Mouse (Mus musculus) cerebellum, postnatal 10 days (tissue): ENCODE results near the gene Trim28.
A peak's percentile ranks its signal among the peaks of the same experiment; 100 is the strongest.

Source experiments
- DNase-seq, 2 experiments: peaks; one replicate each; pipeline ENCODE4 v3.0.0; 2021; ENCODE audit warnings: mixed read lengths in 2 of 2

Trim28 gene

GRCm38 (mm10) chr7:12998851-12999250 is at the start of gene Trim28:
Gene Trim28 (plus strand): TSS chr7:12999114.
- no peak for DNase-seq

- DNase-seq = no peak
Measured at GRCm38 (mm10) chr7:12949872-12950229, 49.1 kb upstream of the Trim28 start.

- DNase-seq = peak; percentile 30 to 45
Measured at GRCm38 (mm10) chr7:12954896-12955295, 44.0 kb upstream of the Trim28 start.

- DNase-seq = no peak
Measured at GRCm38 (mm10) chr7:12957511-12957910, 41.4 kb upstream of the Trim28 start.

GRCm38 (mm10) chr7:12958948-12959347 is 40.0 kb upstream of the Trim28 start:
- DNase-seq = no peak

- DNase-seq = no peak
Measured at GRCm38 (mm10) chr7:12959718-12960117, 39.2 kb upstream of the Trim28 start.

- DNase-seq = peak; percentile 61 to 62
Measured at GRCm38 (mm10) chr7:12961511-12962141, 37.3 kb upstream of the Trim28 start.

GRCm38 (mm10) chr7:12965678-12966091 is 33.2 kb upstream of the Trim28 start, which contains the start of gene Zfp324:
Gene Zfp324 (plus strand): TSS chr7:12965838.
- DNase-seq = peak; percentile 90 to 95

GRCm38 (mm10) chr7:12966104-12966845 is 32.6 kb upstream of the Trim28 start:
- peak; percentile 95 to 97 for DNase-seq

- no peak for DNase-seq
Measured at GRCm38 (mm10) chr7:12970906-12971305, 28.0 kb upstream of the Trim28 start.

GRCm38 (mm10) chr7:12977682-12978389 is 21.1 kb upstream of the Trim28 start, which contains the start of gene Zfp446:
Gene Zfp446 (plus strand): TSS chr7:12977848.
- DNase-seq = peak; percentile 100

GRCm38 (mm10) chr7:12978931-12979722 is 19.8 kb upstream of the Trim28 start:
- DNase-seq = peak in 1 of 2 experiments; percentile 21

GRCm38 (mm10) chr7:12979776-12980175 is 19.1 kb upstream of the Trim28 start:
- no peak for DNase-seq

GRCm38 (mm10) chr7:12980291-12980690 is 18.6 kb upstream of the Trim28 start:
- no peak for DNase-seq

- DNase-seq = no peak
Measured at GRCm38 (mm10) chr7:12985724-12986123, 13.2 kb upstream of the Trim28 start.

GRCm38 (mm10) chr7:12986906-12987305 is 12.0 kb upstream of the Trim28 start:
- DNase-seq = no peak

GRCm38 (mm10) chr7:12987409-12988189 is 11.3 kb upstream of the Trim28 start:
- DNase-seq = no peak

- peak; percentile 25 to 41 for DNase-seq
Measured at GRCm38 (mm10) chr7:12992222-12992621, 6.7 kb upstream of the Trim28 start.

- no peak for DNase-seq
Measured at GRCm38 (mm10) chr7:12993148-12993547, 5.8 kb upstream of the Trim28 start.

- no peak for DNase-seq
Measured at GRCm38 (mm10) chr7:12995862-12996261, 3.1 kb upstream of the Trim28 start.

GRCm38 (mm10) chr7:12997230-12997629 is 1.7 kb upstream of the Trim28 start:
- no peak for DNase-seq

GRCm38 (mm10) chr7:12998053-12998452 is 861 bp upstream of the Trim28 start, which contains the start of gene Slc27a5:
Gene Slc27a5 (minus strand): TSS chr7:12998192.
- no peak for DNase-seq
